Mouse (Mus musculus): Measurements from ENCODE around the gene Olfr656.

DNA sequence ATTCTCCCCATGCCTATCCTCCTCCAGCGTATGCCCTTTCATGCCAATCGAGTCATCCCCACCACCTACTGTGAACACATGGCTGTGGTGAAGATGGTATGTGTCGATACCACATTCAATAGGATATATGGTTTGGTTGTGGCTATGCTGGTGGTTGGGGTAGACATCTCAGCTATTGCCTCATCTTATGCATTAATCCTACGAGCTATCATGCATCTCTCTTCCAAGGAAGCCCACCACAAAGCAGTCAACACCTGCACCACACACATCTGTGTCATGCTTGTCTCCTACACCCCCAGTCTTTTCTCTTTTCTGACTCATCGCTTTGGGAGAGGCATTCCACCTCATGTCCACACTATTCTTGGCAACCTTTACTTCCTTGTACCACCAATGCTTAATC, 25.5 kb upstream of the Olfr656 start:
- TF ChIP-seq CTCF (IDR thresholded peaks at IDR 0.05; ENCODE audit: low read depth, low read length) = no peak
- no peak for TF ChIP-seq POLR2A (IDR thresholded peaks at IDR 0.05; ENCODE audit: extremely low read depth, insufficient read depth, low read length)

Measured in liver, adult 2 months (tissue).